Comparison of ENCODE assay signal across 8 mouse cellular contexts in the genomic region with DNA sequence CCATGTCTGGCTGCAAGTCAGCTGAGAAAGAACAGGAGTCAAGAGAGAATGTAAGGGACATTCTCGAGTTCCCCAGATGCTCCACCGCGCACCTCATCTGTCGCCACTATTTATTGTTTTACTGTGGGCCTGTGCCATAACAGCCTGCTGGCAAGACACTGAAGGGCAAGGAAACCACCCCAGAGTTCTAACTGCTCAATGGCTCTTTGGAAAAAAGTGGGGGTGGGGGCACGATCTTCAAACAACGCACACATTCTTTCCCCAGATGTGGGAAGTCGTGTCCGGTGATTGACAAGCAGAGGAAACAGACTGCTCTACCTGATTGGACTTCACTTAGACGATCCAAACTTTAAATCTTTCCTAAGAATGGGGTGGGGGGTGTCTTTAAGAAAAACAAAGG. TPM values are rescaled to one million over a fixed set of nuclear protein-coding genes. Genes with fewer than 3 reads are reported as not detected.
DNase-seq lines count a peak whose midpoint lies in the region; ATAC-seq and TF ChIP-seq lines count a peak whose summit lies in the region.

No protein-coding gene starts in this region.

- H3K4me3 ChIP-seq in kidney, embryonic 15.5 days (replicated peaks) = peak overlapping the region; percentile 21
- H3K4me3 ChIP-seq in embryonic facial prominence, embryonic 15.5 days (replicated peaks) = peak overlapping the region; percentile 28
- peak overlapping the region; percentile 44 for H3K4me3 ChIP-seq in intestine, embryonic 14.5 days (ENCODE audit: low read depth, low read length)
- H3K4me3 ChIP-seq in midbrain, postnatal 0 days (ENCODE audit: low read depth, low read length) = peak overlapping the region; percentile 25

- H3K9ac ChIP-seq in kidney, embryonic 15.5 days = peak overlapping the region; percentile 12; the same call in 1 of the 2 replicates
- H3K9ac ChIP-seq in embryonic facial prominence, embryonic 15.5 days = no peak overlapping the region
- peak overlapping the region; percentile 55 for H3K9ac ChIP-seq in intestine, embryonic 14.5 days (ENCODE audit: low read length)
- peak overlapping the region; percentile 57 for H3K9ac ChIP-seq in midbrain, postnatal 0 days (replicated peaks; ENCODE audit: low read length, poor library complexity, severe bottlenecking)

- peaks cover 63% of the 10 kb centered on the region for H3K4me1 ChIP-seq in kidney, embryonic 15.5 days
- H3K4me1 ChIP-seq in embryonic facial prominence, embryonic 15.5 days = peaks cover 60% of the 10 kb centered on the region
- peaks cover 45% of the 10 kb centered on the region for H3K4me1 ChIP-seq in intestine, embryonic 14.5 days (replicated peaks; ENCODE audit: control insufficient read depth, insufficient read depth, low read length)
- H3K4me1 ChIP-seq in midbrain, postnatal 0 days (ENCODE audit: insufficient read depth, low read length) = peaks cover 24% of the 10 kb centered on the region; the same call in 1 of the 2 replicates

- H3K27me3 ChIP-seq in kidney, embryonic 15.5 days = no peaks in the 10 kb centered on the region
- H3K27me3 ChIP-seq in embryonic facial prominence, embryonic 15.5 days = no peaks in the 10 kb centered on the region
- H3K27me3 ChIP-seq in intestine, embryonic 14.5 days (replicated peaks; ENCODE audit: control insufficient read depth, insufficient read depth, low read length) = no peaks in the 10 kb centered on the region
- no peaks in the 10 kb centered on the region for H3K27me3 ChIP-seq in midbrain, postnatal 0 days (ENCODE audit: insufficient read depth, low read length)

- H3K27ac ChIP-seq in kidney, embryonic 15.5 days = peak overlapping the region; percentile 86
- peak overlapping the region; percentile 69 for H3K27ac ChIP-seq in embryonic facial prominence, embryonic 15.5 days (replicated peaks)
- peak overlapping the region; percentile 86 for H3K27ac ChIP-seq in intestine, embryonic 14.5 days (ENCODE audit: low read depth)
- H3K27ac ChIP-seq in midbrain, postnatal 0 days (ENCODE audit: low read depth, low read length) = peak overlapping the region; percentile 80

- peak overlapping the region; percentile 49 for H3K4me2 ChIP-seq in kidney, embryonic 15.5 days
- peak overlapping the region; percentile 35 for H3K4me2 ChIP-seq in embryonic facial prominence, embryonic 15.5 days (replicated peaks)
- peak overlapping the region; percentile 49 for H3K4me2 ChIP-seq in intestine, embryonic 14.5 days (ENCODE audit: low read length)
- peak overlapping the region; percentile 39 for H3K4me2 ChIP-seq in midbrain, postnatal 0 days (ENCODE audit: low read depth, low read length, poor library complexity, severe bottlenecking)

- H3K36me3 ChIP-seq in kidney, embryonic 15.5 days = no peaks in the 10 kb centered on the region
- no peaks in the 10 kb centered on the region for H3K36me3 ChIP-seq in embryonic facial prominence, embryonic 15.5 days
- no peaks in the 10 kb centered on the region for H3K36me3 ChIP-seq in intestine, embryonic 14.5 days (ENCODE audit: control insufficient read depth, insufficient read depth, low read length)
- no peaks in the 10 kb centered on the region for H3K36me3 ChIP-seq in midbrain, postnatal 0 days (ENCODE audit: insufficient read depth, low read length)

- 6% methylated on average over 9 of the region's 9 CpGs for WGBS in kidney, embryonic 15.5 days
- WGBS in embryonic facial prominence, embryonic 15.5 days = 11% methylated on average over 9 of the region's 9 CpGs
- 6% methylated on average over 9 of the region's 9 CpGs for WGBS in intestine, embryonic 14.5 days
- WGBS in midbrain, postnatal 0 days = 28% methylated on average over 9 of the region's 9 CpGs

- H3K9me3 ChIP-seq in kidney, embryonic 15.5 days (replicated peaks) = no peaks in the 10 kb centered on the region
- no peaks in the 10 kb centered on the region for H3K9me3 ChIP-seq in embryonic facial prominence, embryonic 15.5 days (replicated peaks)
- H3K9me3 ChIP-seq in intestine, embryonic 14.5 days (ENCODE audit: control insufficient read depth, low read length) = no peaks in the 10 kb centered on the region
- H3K9me3 ChIP-seq in midbrain, postnatal 0 days (ENCODE audit: low read length) = no peaks in the 10 kb centered on the region

- TF ChIP-seq CTCF in midbrain, postnatal 0 days (IDR thresholded peaks at IDR 0.05) = no peak

- no peak for DNase-seq in kidney, postnatal 10 days
- no peak for DNase-seq in intestine, embryonic 14.5 days (ENCODE audit: low spot score)
- no peak for DNase-seq in midbrain, postnatal 0 days (ENCODE audit: low spot score)
- DNase-seq in urinary bladder, postnatal 36 days (ENCODE audit: low spot score in 2 of 2) = no peak
- no peak for DNase-seq in right cerebral cortex, postnatal 36 days (ENCODE audit: low spot score in 2 of 2)
- DNase-seq in cerebellum, postnatal 36 days = no peak

- ATAC-seq in kidney, embryonic 15.5 days (replicated peaks; ENCODE audit: low FRiP score) = no peak
- no peak for ATAC-seq in embryonic facial prominence, embryonic 15.5 days (ENCODE audit: insufficient number of reproducible peaks, low FRiP score, low TSS enrichment, low read depth)
- no peak for ATAC-seq in intestine, embryonic 14.5 days (replicated peaks; ENCODE audit: low FRiP score, low TSS enrichment, low read depth)
- no peak for ATAC-seq in midbrain, postnatal 0 days (ENCODE audit: low FRiP score)

RNA-seq across cellular contexts. Expression of a gene that starts 1.5 kb away (rescaled TPM):
- polyA plus RNA-seq in kidney, embryonic 15.5 days (2015; fragmentation: Nextera tagmentation; extraction: Ambion mirVana) = 47.6 and 68.2 TPM in 2 replicates
- 107 and 117 TPM in 2 replicates for polyA plus RNA-seq in embryonic facial prominence, embryonic 15.5 days (2015; fragmentation: Nextera tagmentation; extraction: Ambion mirVana)
- 183 and 203 TPM in 2 replicates for polyA plus RNA-seq in intestine, embryonic 14.5 days (2014; fragmentation: Nextera tagmentation; extraction: Ambion mirVana)
- total RNA-seq in midbrain, postnatal 0 days (2014; rRNA removed) = 438 and 529 TPM in 2 replicates
- 358 and 444 TPM in 2 replicates for polyA plus RNA-seq in midbrain, postnatal 0 days (2015; fragmentation: Nextera tagmentation; extraction: Ambion mirVana)

RNA-seq across cellular contexts. Expression of a gene that starts 34.6 kb away (rescaled TPM):
- polyA plus RNA-seq in kidney, embryonic 15.5 days (2015; fragmentation: Nextera tagmentation; extraction: Ambion mirVana) = 0.38 TPM in 1 of 2 replicates, not detected in the other
- polyA plus RNA-seq in embryonic facial prominence, embryonic 15.5 days (2015; fragmentation: Nextera tagmentation; extraction: Ambion mirVana) = 0.35 TPM in 1 of 2 replicates, not detected in the other
- polyA plus RNA-seq in intestine, embryonic 14.5 days (2014; fragmentation: Nextera tagmentation; extraction: Ambion mirVana) = not detected in 2 replicates
- not detected in 2 replicates for total RNA-seq in midbrain, postnatal 0 days (2014; rRNA removed)
- 0.83 and 1.1 TPM in 2 replicates for polyA plus RNA-seq in midbrain, postnatal 0 days (2015; fragmentation: Nextera tagmentation; extraction: Ambion mirVana)

RNA-seq across cellular contexts. Expression of a gene that starts 58.5 kb away (rescaled TPM):
- polyA plus RNA-seq in kidney, embryonic 15.5 days (2015; fragmentation: Nextera tagmentation; extraction: Ambion mirVana) = not detected in 2 replicates
- 0.04 TPM in 1 of 2 replicates, not detected in the other for polyA plus RNA-seq in embryonic facial prominence, embryonic 15.5 days (2015; fragmentation: Nextera tagmentation; extraction: Ambion mirVana)
- not detected in 2 replicates for polyA plus RNA-seq in intestine, embryonic 14.5 days (2014; fragmentation: Nextera tagmentation; extraction: Ambion mirVana)
- not detected in 2 replicates for total RNA-seq in midbrain, postnatal 0 days (2014; rRNA removed)
- polyA plus RNA-seq in midbrain, postnatal 0 days (2015; fragmentation: Nextera tagmentation; extraction: Ambion mirVana) = not detected in 2 replicates
